Mouse (Mus musculus): ENCODE results near the gene Zfp580. TPM values are rescaled to one million over a fixed set of nuclear protein-coding genes. Genes with fewer than 3 reads are reported as not detected.

The Zfp580 gene
- total and polyA plus RNA-seq, 3 experiments, result 0.44 to 2.8 (median 1.1) TPM

- peaks cover 24% of the 10 kb centered on the region for H3K4me1 ChIP-seq (ENCODE audit: insufficient read depth, low read depth, low read length)
- TF ChIP-seq GATA1 (IDR thresholded peaks at IDR 0.05; ENCODE audit: borderline replicate concordance, low read length) (no peak), GATA2 (IDR thresholded peaks at IDR 0.05; ENCODE audit: borderline replicate concordance, low read depth, low read length) (no peak), CTCF (IDR thresholded peaks at IDR 0.05; ENCODE audit: low read depth, low read length) (no peak), TAL1 (conservative IDR thresholded peaks at IDR 0.05; ENCODE audit: low read depth, low read length) (no peak), POLR2AphosphoS5 (IDR thresholded peaks at IDR 0.05; ENCODE audit: insufficient replicate concordance, low read depth, low read length) (no peak)
- H3K9me3 ChIP-seq (replicated peaks), result no peaks in the 10 kb centered on the region
- peaks cover 46% of the 10 kb centered on the region for H3K36me3 ChIP-seq (replicated peaks)
- ATAC-seq (ENCODE audit: extremely low read depth, insufficient number of reproducible peaks, low FRiP score, poor library complexity, severe bottlenecking) (peak; percentile 91), DNase-seq (ENCODE audit: low spot score) (peak; percentile 95)
- H3K4me3 ChIP-seq (ENCODE audit: low read depth, low read length), result peak within 1 kb of the TSS; percentile 75
- no peaks in the 10 kb centered on the region for H3K27me3 ChIP-seq (ENCODE audit: insufficient read depth, low read length)
Observed at GRCm38 (mm10) chr7:5038109-5038732, 13.1 kb upstream of the Zfp580 start, which contains the start of gene Zfp784. Gene Zfp784, minus strand, starts transcription at chr7:5038446.

GRCm38 (mm10) chr7:5038940-5039339 is 12.4 kb upstream of the Zfp580 start:
- TF ChIP-seq GATA2 (IDR thresholded peaks at IDR 0.05; ENCODE audit: borderline replicate concordance, low read depth, low read length) (no peak), POLR2AphosphoS5 (IDR thresholded peaks at IDR 0.05; ENCODE audit: insufficient replicate concordance, low read depth, low read length) (no peak), GATA1 (IDR thresholded peaks at IDR 0.05; ENCODE audit: borderline replicate concordance, low read length) (no peak), CTCF (IDR thresholded peaks at IDR 0.05; ENCODE audit: low read depth, low read length) (no peak), TAL1 (conservative IDR thresholded peaks at IDR 0.05; ENCODE audit: low read depth, low read length) (no peak)
- H3K9me3 ChIP-seq (replicated peaks), result no peaks in the 10 kb centered on the region
- peak overlapping the region; percentile 75 for H3K4me3 ChIP-seq (ENCODE audit: low read depth, low read length)
- peaks cover 43% of the 10 kb centered on the region for H3K36me3 ChIP-seq (replicated peaks)
- no peak for DNase-seq (ENCODE audit: low spot score)
- ATAC-seq (ENCODE audit: extremely low read depth, insufficient number of reproducible peaks, low FRiP score, poor library complexity, severe bottlenecking), result no peak
- peaks cover 24% of the 10 kb centered on the region for H3K4me1 ChIP-seq (ENCODE audit: insufficient read depth, low read depth, low read length)
- H3K27me3 ChIP-seq (ENCODE audit: insufficient read depth, low read length), result no peaks in the 10 kb centered on the region

- DNase-seq (ENCODE audit: low spot score) (no peak), ATAC-seq (ENCODE audit: extremely low read depth, insufficient number of reproducible peaks, low FRiP score, poor library complexity, severe bottlenecking) (no peak)
- 0 out of 2 replicates have a peak, but pooled peaks cover 2% of the 10 kb centered on the region for H3K4me1 ChIP-seq (ENCODE audit: insufficient read depth, low read depth, low read length)
- H3K36me3 ChIP-seq (replicated peaks), result peaks cover 14% of the 10 kb centered on the region
- H3K9me3 ChIP-seq (replicated peaks), result no peaks in the 10 kb centered on the region
- H3K4me3 ChIP-seq (ENCODE audit: low read depth, low read length), result no peak overlapping the region
- TF ChIP-seq CTCF (IDR thresholded peaks at IDR 0.05; ENCODE audit: low read depth, low read length) (no peak), TAL1 (conservative IDR thresholded peaks at IDR 0.05; ENCODE audit: low read depth, low read length) (no peak), GATA1 (IDR thresholded peaks at IDR 0.05; ENCODE audit: borderline replicate concordance, low read length) (no peak), GATA2 (IDR thresholded peaks at IDR 0.05; ENCODE audit: borderline replicate concordance, low read depth, low read length) (no peak), POLR2AphosphoS5 (IDR thresholded peaks at IDR 0.05; ENCODE audit: insufficient replicate concordance, low read depth, low read length) (no peak)
- H3K27me3 ChIP-seq (ENCODE audit: insufficient read depth, low read length), result peaks cover 3% of the 10 kb centered on the region; the same call in 1 of the 2 replicates
Observed at GRCm38 (mm10) chr7:5044981-5045380, 6.4 kb upstream of the Zfp580 start.

GRCm38 (mm10) chr7:5046112-5046511 is 5.2 kb upstream of the Zfp580 start:
- no peak for TF ChIP-seq GATA1 (IDR thresholded peaks at IDR 0.05; ENCODE audit: borderline replicate concordance, low read length)
- no peak for TF ChIP-seq CTCF (IDR thresholded peaks at IDR 0.05; ENCODE audit: low read depth, low read length)
- Histone ChIP-seq H3K4me3 (ENCODE audit: low read depth, low read length) (no peak overlapping the region), H3K9me3 (replicated peaks) (no peaks in the 10 kb centered on the region), H3K27me3 (ENCODE audit: insufficient read depth, low read length) (peaks cover 13% of the 10 kb centered on the region), H3K36me3 (replicated peaks) (peaks cover 9% of the 10 kb centered on the region), H3K4me1 (ENCODE audit: insufficient read depth, low read depth, low read length) (0 out of 2 replicates have a peak, but pooled peaks cover 2% of the 10 kb centered on the region)
- DNase-seq (ENCODE audit: low spot score) (no peak), ATAC-seq (ENCODE audit: extremely low read depth, insufficient number of reproducible peaks, low FRiP score, poor library complexity, severe bottlenecking) (no peak)

GRCm38 (mm10) chr7:5047313-5047712 is 4.0 kb upstream of the Zfp580 start:
- 0 out of 2 replicates have a peak, but pooled peaks cover 5% of the 10 kb centered on the region for H3K4me1 ChIP-seq (ENCODE audit: insufficient read depth, low read depth, low read length)
- peaks cover 3% of the 10 kb centered on the region for H3K36me3 ChIP-seq (replicated peaks)
- H3K27me3 ChIP-seq (ENCODE audit: insufficient read depth, low read length), result peaks cover 24% of the 10 kb centered on the region
- no peak overlapping the region for H3K4me3 ChIP-seq (ENCODE audit: low read depth, low read length)
- no peak for TF ChIP-seq GATA1 (IDR thresholded peaks at IDR 0.05; ENCODE audit: borderline replicate concordance, low read length)
- TF ChIP-seq TAL1 (conservative IDR thresholded peaks at IDR 0.05; ENCODE audit: low read depth, low read length), result no peak
- TF ChIP-seq GATA2 (IDR thresholded peaks at IDR 0.05; ENCODE audit: borderline replicate concordance, low read depth, low read length), result no peak
- TF ChIP-seq POLR2AphosphoS5 (IDR thresholded peaks at IDR 0.05; ENCODE audit: insufficient replicate concordance, low read depth, low read length), result no peak
- TF ChIP-seq CTCF (IDR thresholded peaks at IDR 0.05; ENCODE audit: low read depth, low read length), result no peak
- no peak for DNase-seq (ENCODE audit: low spot score)
- H3K9me3 ChIP-seq (replicated peaks), result no peaks in the 10 kb centered on the region
- ATAC-seq (ENCODE audit: extremely low read depth, insufficient number of reproducible peaks, low FRiP score, poor library complexity, severe bottlenecking), result peak; percentile 28; the same call in 1 of the 2 replicates

GRCm38 (mm10) chr7:5052438-5052837 is 1.1 kb downstream of the Zfp580 start:
- DNase-seq (ENCODE audit: low spot score) (no peak), ATAC-seq (ENCODE audit: extremely low read depth, insufficient number of reproducible peaks, low FRiP score, poor library complexity, severe bottlenecking) (no peak)
- peaks cover 73% of the 10 kb centered on the region for H3K27me3 ChIP-seq (ENCODE audit: insufficient read depth, low read length)
- TF ChIP-seq POLR2AphosphoS5 (IDR thresholded peaks at IDR 0.05; ENCODE audit: insufficient replicate concordance, low read depth, low read length) (no peak), TAL1 (conservative IDR thresholded peaks at IDR 0.05; ENCODE audit: low read depth, low read length) (no peak), GATA2 (IDR thresholded peaks at IDR 0.05; ENCODE audit: borderline replicate concordance, low read depth, low read length) (no peak), CTCF (IDR thresholded peaks at IDR 0.05; ENCODE audit: low read depth, low read length) (no peak), GATA1 (IDR thresholded peaks at IDR 0.05; ENCODE audit: borderline replicate concordance, low read length) (no peak)
- no peaks in the 10 kb centered on the region for H3K36me3 ChIP-seq (replicated peaks)
- H3K9me3 ChIP-seq (replicated peaks), result peaks cover 4% of the 10 kb centered on the region; the same call in 1 of the 2 replicates
- peaks cover 6% of the 10 kb centered on the region; the same call in 1 of the 2 replicates for H3K4me1 ChIP-seq (ENCODE audit: insufficient read depth, low read depth, low read length)
- H3K4me3 ChIP-seq (ENCODE audit: low read depth, low read length), result no peak overlapping the region
